Mouse (Mus musculus) MN1 (cell line): ENCODE data around the gene Safb2.

Experiments used
- DNase-seq: peaks from one replicate; pipeline ENCODE4 v3.0.0-alpha.2; 2016; ENCODE audit warnings: low spot score

Safb2 gene

DNA sequence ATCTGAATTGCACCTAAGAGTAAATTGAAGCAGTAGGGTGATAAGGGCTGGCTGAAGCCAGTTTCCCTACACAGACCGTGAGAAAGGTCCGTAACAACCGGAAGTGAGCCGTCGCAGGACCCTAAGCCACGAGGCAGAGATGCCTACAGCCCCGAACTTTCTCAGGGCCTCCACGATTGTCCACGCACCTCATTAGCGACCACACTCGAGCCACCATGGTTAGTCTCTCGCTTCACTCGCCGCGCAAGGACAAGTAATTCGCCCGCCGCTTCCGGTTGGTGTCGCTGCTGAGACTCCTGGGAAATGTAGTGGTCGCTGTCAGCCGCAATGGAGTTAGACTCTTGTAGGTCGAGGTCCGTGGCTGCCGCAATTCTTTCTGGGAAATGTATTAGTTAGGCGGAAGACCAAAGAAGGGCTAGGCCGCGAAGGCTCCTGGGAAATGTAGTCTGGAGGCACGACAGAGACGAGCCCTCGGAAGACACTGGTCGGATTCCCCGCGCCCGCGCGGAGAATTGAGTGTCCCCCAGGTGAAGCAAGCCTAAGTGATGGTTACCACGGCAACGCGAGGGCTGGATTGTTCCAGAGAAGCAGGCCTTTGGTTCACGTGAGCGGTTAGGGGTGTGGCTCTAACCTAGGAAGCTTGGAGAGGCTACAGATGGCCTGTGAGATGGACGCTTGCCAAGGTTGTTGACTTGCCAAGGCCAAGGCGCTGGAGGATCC lies 25.2 kb upstream of the Safb2 start, which contains the start of gene 2410015M20Rik:
TSS of gene 2410015M20Rik (minus strand) at position 320 of the 720 bp plus-strand sequence.
- DNase-seq, result peak; percentile 100

- DNase-seq, result no peak
Measured at GRCm38 (mm10) chr17:56608699-56609098, 24.3 kb upstream of the Safb2 start.

DNA sequence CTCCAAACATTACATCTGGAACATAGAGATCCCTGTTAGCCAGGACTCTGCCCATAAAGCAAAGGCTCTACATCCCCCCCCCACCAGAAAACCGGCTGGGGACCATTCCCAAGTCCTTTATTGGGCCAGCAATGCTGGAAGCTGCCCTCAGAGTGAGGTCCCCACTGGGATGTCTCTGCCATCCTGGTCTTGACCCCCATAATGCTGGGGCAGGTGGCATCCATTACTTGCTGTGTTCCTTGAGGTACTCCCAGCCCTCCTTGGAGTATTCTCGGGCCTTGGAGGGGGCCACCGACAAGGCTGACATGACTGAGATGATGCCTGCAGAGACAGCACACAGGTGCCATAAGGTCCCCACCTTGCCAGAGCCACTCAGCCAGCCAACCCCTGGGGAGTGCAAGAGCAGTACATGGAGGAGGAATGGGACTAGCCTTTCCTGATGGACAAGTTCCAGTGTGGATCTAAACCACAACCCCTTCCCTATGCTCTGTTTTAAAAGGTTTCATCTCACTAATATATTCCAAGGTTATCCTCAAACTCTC lies 23.2 kb upstream of the Safb2 start:
- no peak for DNase-seq

GRCm38 (mm10) chr17:56605431-56605830 lies 21.0 kb upstream of the Safb2 start:
- no peak for DNase-seq

GRCm38 (mm10) chr17:56604422-56604821 lies 20.0 kb upstream of the Safb2 start:
- DNase-seq, result no peak

DNA sequence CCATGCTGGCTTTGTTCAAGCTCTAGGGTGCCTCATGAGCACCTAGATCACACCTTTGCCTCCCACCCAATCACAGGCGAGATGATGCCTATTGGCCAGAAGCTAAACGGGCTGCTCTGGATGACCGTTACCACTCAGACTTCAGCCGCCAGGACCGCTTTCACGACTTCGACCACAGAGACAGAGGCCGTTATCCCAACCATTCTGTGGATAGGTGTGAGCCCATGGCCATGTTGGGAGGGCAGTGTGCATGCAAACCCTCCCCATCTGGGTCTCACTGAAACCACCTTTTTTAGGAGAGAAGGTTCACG lies 19.6 kb upstream of the Safb2 start:
- no peak for DNase-seq

- DNase-seq, result no peak
Measured at GRCm38 (mm10) chr17:56603186-56604069, 19.0 kb upstream of the Safb2 start.

DNA sequence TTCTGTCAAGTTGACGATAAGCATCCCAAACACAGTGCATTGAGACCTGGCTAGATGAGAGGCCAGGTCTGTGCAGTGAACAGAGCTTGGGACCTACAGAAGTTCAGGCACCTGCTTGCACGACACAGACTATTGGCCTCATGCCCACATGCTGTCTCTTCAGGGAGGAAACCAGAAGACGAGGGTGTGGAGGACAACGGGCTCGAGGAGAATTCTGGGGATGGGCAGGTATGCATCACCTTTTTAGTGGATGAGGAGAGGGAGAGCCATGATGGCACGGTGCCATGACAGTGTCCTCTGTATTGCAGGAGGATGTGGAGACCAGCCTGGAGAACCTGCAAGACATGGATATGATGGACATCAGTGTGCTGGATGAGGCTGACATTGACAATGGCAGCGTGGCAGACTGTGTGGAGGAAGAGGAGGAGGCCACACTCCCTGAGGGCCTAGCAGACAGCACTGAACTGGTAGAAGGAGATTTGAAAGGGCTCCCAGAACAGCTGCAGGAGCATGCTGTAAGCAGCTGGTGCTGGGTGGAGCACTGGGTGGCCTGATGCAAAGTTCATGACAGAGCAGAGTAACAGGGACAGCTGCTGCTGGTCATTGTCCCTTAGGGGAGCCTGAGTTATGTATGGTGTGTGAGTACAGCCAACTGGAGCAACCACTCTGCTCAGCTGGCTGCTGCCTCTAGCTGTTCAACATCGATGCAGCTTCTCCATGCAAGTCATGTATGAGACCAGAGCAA lies 9.3 kb upstream of the Safb2 start:
- no peak for DNase-seq

GRCm38 (mm10) chr17:56592553-56592952 lies 8.2 kb upstream of the Safb2 start:
- DNase-seq, result no peak

DNA sequence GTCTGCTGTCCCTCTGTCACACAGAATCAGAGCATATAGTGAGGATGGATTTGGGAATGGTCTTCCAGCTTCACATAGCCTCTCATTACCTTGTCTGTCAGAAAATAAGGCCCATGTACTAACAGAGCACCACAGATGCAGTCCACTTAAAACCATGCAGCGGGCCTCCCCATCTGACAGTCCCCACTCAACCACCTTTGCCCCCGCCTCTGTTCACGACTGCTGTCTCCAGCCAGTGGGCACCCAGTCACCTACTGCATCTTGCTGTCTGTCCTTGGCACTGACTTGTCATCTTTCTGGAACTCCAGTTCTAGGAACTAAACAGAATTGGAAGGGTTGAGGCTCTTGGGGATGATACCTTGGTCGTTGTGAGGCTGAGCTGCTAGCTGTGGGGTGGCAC lies 4.5 kb upstream of the Safb2 start:
- DNase-seq, result no peak

- no peak for DNase-seq
Measured at GRCm38 (mm10) chr17:56587773-56588172, 3.4 kb upstream of the Safb2 start.

- peak; percentile 68 for DNase-seq
Measured at GRCm38 (mm10) chr17:56585171-56585821, 911 bp upstream of the Safb2 start.

- peak; percentile 65 for DNase-seq
Measured at GRCm38 (mm10) chr17:56583611-56584256, 651 bp downstream of the Safb2 start.

- no peak for DNase-seq
Measured at GRCm38 (mm10) chr17:56583071-56583470, 1.3 kb downstream of the Safb2 start.

GRCm38 (mm10) chr17:56572939-56573338 lies 11.4 kb downstream of the Safb2 start:
- no peak for DNase-seq

GRCm38 (mm10) chr17:56572154-56572553 lies 12.2 kb downstream of the Safb2 start:
- peak; percentile 36 for DNase-seq

DNA sequence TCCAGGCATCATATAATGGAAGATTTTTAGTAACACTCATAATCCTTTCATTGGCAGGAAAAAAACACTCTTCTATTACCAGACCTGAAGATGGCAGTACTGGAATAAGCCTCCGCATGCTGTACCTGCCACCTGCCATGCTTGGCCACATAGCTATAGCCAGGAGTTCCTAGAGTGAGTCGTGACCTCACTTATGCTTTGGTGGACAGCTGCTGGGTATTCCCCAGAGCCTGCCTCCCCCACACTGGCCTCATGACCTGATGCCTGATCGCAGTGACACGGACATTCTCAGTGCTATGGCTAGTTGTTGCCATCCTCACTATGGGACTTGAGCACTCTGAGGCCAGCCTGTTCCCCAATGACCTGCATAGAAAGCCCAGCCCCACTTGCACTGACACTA lies 14.1 kb downstream of the Safb2 start:
- no peak for DNase-seq

- no peak for DNase-seq
Measured at GRCm38 (mm10) chr17:56567370-56567769, 17.0 kb downstream of the Safb2 start.

DNA sequence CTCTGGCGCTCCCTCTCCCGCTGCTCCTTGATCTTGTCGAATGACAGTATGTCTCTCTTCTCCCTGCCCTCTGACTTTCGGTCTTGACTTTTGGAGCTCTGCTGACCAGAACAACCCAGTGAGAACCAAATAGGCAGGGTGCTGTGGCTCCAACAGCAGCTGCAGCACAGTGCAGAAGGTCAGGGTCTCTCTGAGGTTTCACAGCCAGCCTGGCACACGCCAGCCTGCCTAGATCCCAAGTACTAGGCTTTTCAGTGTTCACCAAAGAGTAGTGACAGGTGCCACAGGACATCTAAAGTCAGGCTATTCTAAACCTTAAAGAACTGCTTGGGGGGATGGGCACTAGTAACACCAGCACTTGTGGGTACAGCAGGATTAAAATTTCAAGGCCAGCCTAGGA lies 17.5 kb downstream of the Safb2 start:
- no peak for DNase-seq

- no peak for DNase-seq
Measured at GRCm38 (mm10) chr17:56566293-56566692, 18.1 kb downstream of the Safb2 start.

- DNase-seq, result no peak
Measured at GRCm38 (mm10) chr17:56561866-56562265, 22.5 kb downstream of the Safb2 start.
